ENCODE assay signal across 25 mouse cellular contexts in genomic region chr2:165789667-165790066, GRCm38 (mm10).
"Had no signal": no experiment of that assay in that cellular context is flagged by ENCODE, and none has a peak within 500 bp of the region (broad histone marks: within the 10 kb centered on the region; RNA-seq: fewer than 3 reads in every experiment).

No protein-coding gene starts in this region.

- DNase-seq: kidney, postnatal 10 days; layer of hippocampus, postnatal 36 days; liver; lung, adult 18-20 months; lung, postnatal 10 days; lung, postnatal 36 days; right cerebral cortex, adult 18-20 months; right cerebral cortex, postnatal 14 days; right cerebral cortex, postnatal 4 days; thymus, adult 2 months; thymus, postnatal 14 days; thymus, postnatal 4 days had no signal

- H3K9ac ChIP-seq: limb, embryonic 13.5 days; liver, embryonic 12.5 days; liver, embryonic 15.5 days; lung, embryonic 15.5 days; midbrain, embryonic 13.5 days; neural tube, embryonic 15.5 days had no signal

- ATAC-seq: liver, embryonic 12.5 days; midbrain, embryonic 13.5 days; midbrain, embryonic 16.5 days had no signal

- H3K4me3 ChIP-seq: left cerebral cortex, adult 2 months; limb, embryonic 10.5 days; limb, embryonic 13.5 days; liver, embryonic 12.5 days; liver, embryonic 15.5 days; lung, embryonic 15.5 days; megakaryocyte, embryonic 14.5 days; midbrain, embryonic 10.5 days; midbrain, embryonic 13.5 days; myocyte; neural tube, embryonic 15.5 days had no signal

- H3K4me1 ChIP-seq: limb, embryonic 13.5 days had no signal

- H3K4me2 ChIP-seq: limb, embryonic 13.5 days; liver, embryonic 12.5 days; liver, embryonic 15.5 days; lung, embryonic 15.5 days; midbrain, embryonic 13.5 days; neural tube, embryonic 15.5 days had no signal

- H3K9me3 ChIP-seq: limb, embryonic 10.5 days; limb, embryonic 13.5 days; liver, embryonic 12.5 days; liver, embryonic 15.5 days; lung, embryonic 15.5 days; megakaryocyte, embryonic 14.5 days; midbrain, embryonic 10.5 days; midbrain, embryonic 13.5 days; neural tube, embryonic 15.5 days had no signal

- H3K27ac ChIP-seq: left cerebral cortex, adult 2 months; limb, embryonic 10.5 days; limb, embryonic 13.5 days; liver, embryonic 12.5 days; liver, embryonic 15.5 days; lung, embryonic 15.5 days; midbrain, embryonic 10.5 days; stomach, postnatal 0 days had no signal

- H3K27me3 ChIP-seq: limb, embryonic 13.5 days; liver, embryonic 12.5 days; liver, embryonic 15.5 days; lung, embryonic 15.5 days; megakaryocyte, embryonic 14.5 days; midbrain, embryonic 13.5 days; neural tube, embryonic 15.5 days had no signal
